Mouse (Mus musculus): Measurements from ENCODE around the gene Unk.

DNA sequence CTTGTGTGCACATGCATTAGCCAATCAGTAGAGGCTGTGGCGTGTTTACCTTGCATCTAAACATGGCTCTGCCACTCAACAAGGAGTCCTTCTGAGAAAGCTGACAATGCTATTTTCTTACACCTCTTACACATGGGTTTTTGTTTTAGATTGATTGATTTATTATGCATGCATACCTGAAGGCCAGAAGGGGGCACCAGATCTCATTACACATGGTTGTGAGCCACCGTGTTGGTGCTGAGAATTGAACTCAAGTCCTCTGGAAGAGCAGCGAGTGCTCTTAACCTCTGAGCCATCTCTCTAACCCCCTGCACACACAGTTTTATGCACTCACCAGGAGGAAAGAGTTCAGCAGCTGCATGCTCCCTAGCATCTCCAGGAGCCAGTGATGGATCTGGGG, 27.2 kb upstream of the Unk start:
- TF ChIP-seq CTCF (IDR thresholded peaks at IDR 0.05; ENCODE audit: extremely low read depth, insufficient read length, insufficient replicate concordance, low read depth, low read length) (no peak), POLR2A (IDR thresholded peaks at IDR 0.05; ENCODE audit: low read depth, low read length) (no peak)

Measured in small intestine, adult 2 months (tissue).